Mouse (Mus musculus): ENCODE data around the gene Proser1.

Proser1 gene

DNA sequence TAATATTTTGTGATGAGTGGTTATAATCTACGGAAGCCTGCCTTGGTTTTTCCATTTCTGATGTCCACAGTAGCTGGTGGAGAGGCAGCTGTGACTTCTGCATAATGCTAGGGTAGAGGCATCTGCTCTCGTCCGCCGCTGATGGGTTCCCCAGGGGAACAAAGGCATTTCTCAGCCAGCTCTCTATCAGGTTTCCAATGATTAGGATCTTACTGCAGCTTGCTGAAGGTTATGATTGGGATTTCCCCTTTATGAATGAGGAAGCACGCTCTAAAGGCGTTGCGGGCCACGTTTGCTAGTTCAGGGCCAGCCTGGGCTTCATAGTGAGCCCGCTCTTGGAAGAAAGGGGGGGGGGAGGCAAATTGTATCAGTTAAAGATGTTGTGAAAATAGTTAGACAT lies 3.0 kb downstream of the Proser1 start:
- DNase-seq (ENCODE audit: low spot score) = no peak

- DNase-seq (ENCODE audit: low spot score) = no peak
Measured at GRCm38 (mm10) chr3:53467356-53467755, 3.9 kb downstream of the Proser1 start.

- no peak for DNase-seq (ENCODE audit: low spot score)
Measured at GRCm38 (mm10) chr3:53469650-53470049, 6.2 kb downstream of the Proser1 start.

DNA sequence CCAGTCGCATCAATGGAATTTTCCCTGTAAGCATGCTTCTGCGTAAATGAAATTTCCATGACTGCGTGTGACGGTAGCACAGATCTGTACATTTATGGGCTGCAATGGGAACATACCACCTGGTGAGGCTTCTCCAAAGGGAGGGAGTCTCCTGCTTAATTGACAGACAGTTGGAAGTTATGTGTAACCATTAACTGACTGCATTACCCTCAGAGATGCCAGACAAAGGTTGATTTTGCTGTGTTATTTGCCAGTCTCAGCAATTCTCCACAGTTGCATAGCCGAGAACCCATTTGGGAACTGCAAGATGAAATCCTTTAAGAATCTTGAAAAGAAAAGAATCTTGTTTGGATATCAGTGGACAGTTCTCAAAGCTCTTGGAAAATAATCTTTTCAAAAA lies 8.6 kb downstream of the Proser1 start:
- DNase-seq (ENCODE audit: low spot score) = no peak

DNA sequence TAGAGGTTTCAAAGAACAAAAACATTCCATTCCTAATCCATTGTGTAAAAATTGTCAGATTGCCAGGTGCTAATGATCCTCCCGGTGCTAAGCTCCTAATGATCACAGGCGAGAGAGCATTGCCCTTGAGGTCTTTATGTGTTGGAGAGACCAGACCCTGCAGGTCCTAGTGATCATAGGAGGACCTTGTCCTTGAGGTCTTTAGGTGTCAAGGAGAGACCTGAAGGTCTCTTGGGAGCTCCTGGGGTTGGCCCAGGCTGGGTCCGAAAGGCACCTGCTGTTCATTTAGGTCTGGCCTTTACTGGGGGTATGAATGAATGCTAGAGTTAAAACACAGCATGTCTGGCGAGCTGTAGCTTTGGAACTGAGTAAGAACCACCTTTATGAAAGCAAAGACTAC lies 10.7 kb downstream of the Proser1 start:
- DNase-seq (ENCODE audit: low spot score) = no peak

DNA sequence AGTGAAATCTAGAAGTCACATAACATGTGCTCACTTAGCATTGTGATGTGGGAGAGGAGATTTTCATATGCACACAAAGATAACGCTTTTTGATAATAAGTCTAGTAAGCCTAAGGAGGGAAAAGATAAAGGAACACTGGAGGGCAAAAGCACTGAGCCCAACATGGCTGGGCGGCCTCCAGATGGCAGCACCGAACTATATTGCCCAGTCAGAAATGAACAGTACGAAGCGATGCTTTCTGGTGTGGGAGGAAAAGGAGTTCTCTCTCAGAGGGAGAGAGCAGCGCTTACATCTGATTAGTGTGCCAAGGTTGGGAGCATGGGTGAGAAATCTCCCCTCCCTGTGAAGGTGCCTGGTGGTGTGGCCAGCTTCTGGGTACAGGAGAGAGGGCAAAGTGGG lies 12.4 kb downstream of the Proser1 start:
- no peak for DNase-seq (ENCODE audit: low spot score)

DNA sequence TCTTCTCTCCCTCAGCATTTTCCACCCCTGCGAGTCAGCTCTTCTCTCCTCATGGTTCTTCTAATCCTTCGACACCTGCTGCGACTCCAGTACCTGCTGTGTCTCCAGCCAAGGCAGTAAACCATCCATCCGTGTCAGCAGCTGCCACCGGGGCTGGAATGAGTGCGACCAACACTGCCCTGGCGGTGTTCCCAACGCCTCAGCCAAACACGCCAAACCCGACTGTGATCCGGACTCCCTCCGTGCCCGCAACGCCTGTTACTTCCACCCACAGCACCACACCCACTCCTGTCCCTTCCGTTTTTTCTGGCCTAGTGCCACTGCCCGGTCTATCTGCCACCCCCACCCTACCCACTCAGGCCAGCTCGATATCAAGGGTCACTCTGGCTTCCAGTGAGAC lies 14.0 kb downstream of the Proser1 start:
- DNase-seq (ENCODE audit: low spot score) = no peak

DNA sequence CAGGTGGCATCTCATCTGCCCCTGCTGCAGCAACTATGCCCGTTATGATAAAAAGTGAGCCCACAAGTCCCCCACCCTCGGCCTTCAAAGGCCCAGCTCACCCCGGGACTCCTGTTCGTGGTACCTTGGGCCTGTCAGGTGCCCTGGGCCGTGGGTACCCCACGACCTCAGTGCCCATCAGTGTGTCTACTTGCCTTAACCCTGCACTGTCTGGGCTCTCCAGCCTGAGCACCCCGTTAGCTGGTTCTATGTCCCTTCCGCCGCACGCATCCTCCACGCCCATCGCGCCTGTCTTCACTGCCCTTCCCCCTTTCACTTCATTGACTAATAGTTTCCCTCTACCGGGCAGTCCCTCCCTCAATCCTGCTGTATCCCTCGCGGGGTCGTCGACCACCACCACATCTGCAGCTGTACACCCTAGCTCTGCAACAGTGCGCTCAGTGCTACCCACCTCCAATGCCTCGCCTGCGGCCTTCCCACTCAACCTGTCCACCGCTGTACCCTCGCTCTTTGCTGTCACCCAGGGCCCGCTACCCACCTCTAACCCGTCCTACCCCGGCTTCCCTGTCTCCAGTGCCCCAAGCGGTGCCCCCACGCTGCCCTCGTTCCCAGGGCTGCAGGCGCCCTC lies 15.1 kb downstream of the Proser1 start:
- DNase-seq (ENCODE audit: low spot score) = no peak

DNA sequence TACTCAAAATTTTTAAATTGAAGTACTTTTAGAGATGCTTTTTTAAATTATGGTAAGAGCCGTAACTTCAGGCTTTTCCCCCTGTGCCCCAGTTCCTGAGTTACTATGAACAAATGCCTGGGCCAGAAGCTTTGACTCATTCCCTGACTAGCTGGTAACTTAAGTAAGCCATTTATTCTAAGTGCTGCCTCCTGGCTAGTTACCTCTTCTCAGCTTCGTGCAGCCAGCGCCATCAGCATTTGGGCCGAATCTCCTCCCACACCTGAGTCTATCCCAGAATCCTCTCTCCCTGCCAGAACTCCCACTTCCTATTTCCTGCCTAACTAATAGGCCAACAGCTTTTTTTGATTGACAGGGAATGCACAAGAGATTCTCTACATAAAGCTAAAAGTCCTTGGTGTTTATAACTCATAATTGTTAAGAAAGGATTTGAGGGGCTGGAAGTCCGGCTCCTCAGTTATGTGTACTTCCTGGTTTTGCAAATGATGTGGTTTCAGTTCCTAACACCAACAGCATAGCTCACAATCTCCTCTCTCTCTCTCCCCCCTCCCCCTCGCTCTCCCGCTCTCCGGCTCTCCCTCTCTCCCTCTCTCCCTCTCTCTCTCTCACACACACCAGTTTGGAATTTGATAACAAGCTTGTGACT lies 20.1 kb downstream of the Proser1 start:
- no peak for DNase-seq (ENCODE audit: low spot score)

- DNase-seq (ENCODE audit: low spot score) = no peak
Measured at GRCm38 (mm10) chr3:53486561-53486960, 23.1 kb downstream of the Proser1 start.

GRCm38 (mm10) chr3:53486996-53487576 lies 23.6 kb downstream of the Proser1 start:
- DNase-seq (ENCODE audit: low spot score) = no peak

DNA sequence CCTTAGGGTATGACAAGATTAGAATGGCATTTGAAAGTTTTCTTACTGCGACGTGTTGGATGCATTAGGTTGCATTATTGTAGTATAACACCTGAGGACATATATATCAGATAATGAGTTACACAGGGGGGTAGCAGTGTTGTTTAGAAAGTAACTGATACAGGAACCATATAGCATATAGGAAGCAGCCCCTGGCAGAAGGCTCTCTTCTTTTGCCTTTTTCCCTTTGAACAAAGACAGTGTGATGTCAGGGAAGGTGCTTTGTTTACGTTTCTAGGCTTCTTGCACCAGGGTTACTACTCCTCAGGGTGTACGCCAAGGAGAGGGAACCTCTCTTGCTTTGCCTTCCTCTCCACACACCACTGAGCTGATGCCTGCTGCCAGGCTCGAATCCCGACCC lies 24.9 kb downstream of the Proser1 start, which contains the start of gene Stoml3:
Gene Stoml3 (plus strand): TSS at position 301 of the 400 bp plus-strand sequence.
- DNase-seq (ENCODE audit: low spot score) = no peak

DNA sequence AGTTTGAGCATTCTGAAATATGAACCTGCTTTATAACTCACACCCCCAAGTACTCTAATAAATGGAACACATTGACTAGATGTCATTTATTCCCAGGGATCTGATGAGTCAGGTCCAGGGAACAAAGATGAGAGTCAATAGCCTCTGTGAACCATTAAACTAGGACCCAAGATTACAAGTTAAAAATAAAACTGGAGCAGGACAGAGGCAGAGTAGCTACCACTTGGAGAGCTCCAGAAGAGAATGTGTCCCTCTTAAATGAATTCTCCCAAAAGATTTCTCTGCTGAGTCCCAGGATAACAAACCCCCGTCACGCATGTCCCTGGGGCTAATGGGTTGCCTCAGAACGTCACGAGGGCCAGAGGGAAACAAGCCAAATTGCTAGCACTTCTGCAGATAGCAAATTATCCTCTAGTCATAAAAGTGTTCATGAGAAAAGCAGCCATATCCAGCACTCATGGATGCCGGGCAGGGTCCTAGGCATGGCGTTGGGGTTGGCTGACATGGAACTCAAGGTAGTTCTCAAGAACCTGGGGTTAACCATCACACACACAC lies 35.0 kb downstream of the Proser1 start:
- DNase-seq (ENCODE audit: low spot score) = no peak

- no peak for DNase-seq (ENCODE audit: low spot score)
Measured at GRCm38 (mm10) chr3:53502428-53502827, 39.0 kb downstream of the Proser1 start.

- DNase-seq (ENCODE audit: low spot score) = no peak
Measured at GRCm38 (mm10) chr3:53513096-53513495, 49.6 kb downstream of the Proser1 start.

DNA sequence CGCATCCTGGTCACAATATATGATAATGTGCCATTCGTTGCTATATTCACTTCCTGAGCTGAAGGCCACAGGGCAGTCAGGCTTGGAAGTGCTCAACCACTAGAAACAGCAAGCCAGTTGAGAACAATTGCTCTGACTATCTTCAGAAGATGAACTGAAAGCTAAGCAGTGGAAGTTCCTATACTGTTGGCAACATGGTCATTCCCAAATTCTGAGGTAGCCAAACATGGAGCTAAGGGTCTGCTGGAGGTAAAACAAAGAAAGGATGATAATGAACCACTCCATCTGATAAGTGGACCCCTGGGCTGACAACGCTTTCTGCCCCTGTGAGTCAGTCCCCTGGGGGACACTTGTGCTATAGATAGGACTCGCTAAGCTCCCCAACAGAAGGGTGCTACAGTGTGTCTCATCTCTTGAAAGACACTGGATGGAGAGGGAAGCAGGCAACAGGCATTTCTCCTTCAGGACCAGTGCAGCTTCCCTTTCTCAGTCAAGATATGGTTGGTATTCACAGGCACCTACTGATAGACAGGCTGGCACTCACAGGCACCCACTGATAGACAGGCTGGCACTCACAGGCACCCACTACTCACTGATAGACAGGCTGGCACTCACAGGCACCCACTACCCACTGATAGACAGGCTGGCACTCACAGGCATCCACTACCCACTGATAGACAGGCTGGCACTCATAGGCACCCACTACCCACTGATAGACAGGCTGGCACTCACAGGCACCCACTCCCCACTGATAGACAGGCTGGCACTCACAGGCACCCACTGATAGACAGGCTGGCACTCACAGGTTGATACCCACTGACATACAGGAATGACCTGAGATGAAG lies 51.0 kb downstream of the Proser1 start:
- no peak for DNase-seq (ENCODE audit: low spot score)

DNA sequence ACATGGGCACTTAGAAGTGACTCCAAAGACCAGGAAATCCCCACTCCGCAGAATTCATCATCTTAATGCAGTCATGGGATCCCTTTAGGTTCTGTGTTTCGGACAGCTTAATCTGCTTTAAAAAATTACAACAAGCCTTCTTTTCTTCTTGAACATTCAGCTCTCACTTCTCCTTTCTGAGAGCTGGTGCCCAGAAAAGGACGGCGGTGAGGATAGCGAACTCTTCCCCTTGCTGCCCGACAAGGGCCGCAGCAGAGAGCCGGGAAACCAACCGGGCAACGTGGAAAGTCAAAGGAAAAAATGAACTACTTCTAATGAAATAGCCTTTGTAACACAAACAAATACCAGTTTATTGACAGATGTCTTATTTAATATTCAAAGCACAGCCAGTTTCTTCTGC lies 59.3 kb downstream of the Proser1 start:
- DNase-seq (ENCODE audit: low spot score) = no peak

GRCm38 (mm10) chr3:53525737-53526136 lies 62.3 kb downstream of the Proser1 start:
- peak; percentile 73 for DNase-seq (ENCODE audit: low spot score)

DNA sequence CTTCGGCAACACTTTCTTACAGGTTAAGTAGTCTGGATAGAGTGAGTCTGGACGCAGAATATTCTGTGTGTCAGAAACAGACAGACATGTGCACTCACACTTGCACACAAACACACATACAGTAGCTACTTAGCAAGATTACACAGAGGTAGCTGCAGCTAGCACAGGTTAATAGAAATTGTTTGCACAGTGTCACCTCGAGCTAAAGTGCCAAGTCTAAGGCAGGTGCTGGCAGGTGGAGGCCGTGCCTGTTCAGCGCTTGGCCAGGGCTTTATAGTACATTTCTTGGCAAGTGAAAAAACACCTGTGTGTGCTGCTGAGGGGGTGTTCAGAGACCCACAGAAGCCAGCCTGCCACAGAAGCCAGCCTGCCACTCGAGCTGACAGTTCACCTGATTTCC lies 66.8 kb downstream of the Proser1 start:
- no peak for DNase-seq (ENCODE audit: low spot score)
